In the genomic region with DNA sequence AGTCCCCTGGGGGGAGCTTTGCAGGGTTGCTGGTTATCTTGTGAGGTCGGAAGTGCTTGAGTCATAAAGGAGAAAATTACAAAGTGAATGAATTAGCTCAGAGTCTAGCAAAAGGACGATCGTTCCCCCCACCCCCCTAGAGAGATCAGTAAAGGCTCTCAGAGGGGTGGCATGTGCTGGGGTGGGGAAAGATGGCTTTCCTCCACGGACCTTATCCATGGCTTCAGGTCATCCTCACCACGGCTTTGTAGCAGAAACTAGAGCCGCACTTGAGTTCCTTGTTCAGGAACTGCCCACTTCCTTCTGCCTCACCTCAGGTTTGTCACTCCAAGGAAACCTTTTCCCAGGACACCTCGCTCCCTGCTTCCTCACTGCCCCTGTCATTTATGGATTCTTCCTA, we compare ENCODE assay signal across 8 mouse cellular contexts. TPM values are rescaled to one million over a fixed set of nuclear protein-coding genes. Genes with fewer than 3 reads are reported as not detected.
DNase-seq lines count a peak whose midpoint lies in the region; ATAC-seq and TF ChIP-seq lines count a peak whose summit lies in the region.

A gene (minus strand): TSS at position 101 of the 400 bp plus-strand sequence.

- no peak within 1 kb of the TSS for H3K27ac ChIP-seq in liver, adult 2 months (replicated peaks; ENCODE audit: insufficient read depth, low read depth, low read length)
- no peak within 1 kb of the TSS for H3K27ac ChIP-seq in cortical plate, adult 2 months (ENCODE audit: insufficient read depth, low read length)
- no peak within 1 kb of the TSS for H3K27ac ChIP-seq in heart, embryonic 12.5 days (ENCODE audit: poor library complexity, severe bottlenecking)

- ATAC-seq in heart, embryonic 12.5 days (ENCODE audit: insufficient number of reproducible peaks, low FRiP score), result no peak
- no peak for ATAC-seq in monocyte, adult 5-6 weeks (replicated peaks; ENCODE audit: insufficient number of reproducible peaks, low FRiP score, low TSS enrichment, poor library complexity, severe bottlenecking)

- no peak within 1 kb of the TSS for H3K4me2 ChIP-seq in heart, embryonic 12.5 days

- H3K9me3 ChIP-seq in heart, embryonic 12.5 days (replicated peaks), result no peaks in the 10 kb centered on the region

- H3K9ac ChIP-seq in liver, adult 2 months (ENCODE audit: low read depth, low read length), result no peak within 1 kb of the TSS
- no peak within 1 kb of the TSS for H3K9ac ChIP-seq in heart, embryonic 12.5 days

- 83% methylated on average over 7 of the region's 7 CpGs for WGBS in liver, adult 2 months
- WGBS in heart, embryonic 12.5 days, result 39% methylated on average over 7 of the region's 7 CpGs

- intact Hi-C loops in left cerebral cortex, postnatal 10 days (cut with DNase I), result no loop called here

- H3K4me1 ChIP-seq in liver, adult 2 months (ENCODE audit: control insufficient read depth, insufficient read depth, low read length), result peaks cover 5% of the 10 kb centered on the region; the same call in 1 of the 2 replicates
- H3K4me1 ChIP-seq in cortical plate, adult 2 months (ENCODE audit: control insufficient read depth, insufficient read depth, low read length), result peaks cover 4% of the 10 kb centered on the region; the same call in 1 of the 2 replicates
- peaks cover 21% of the 10 kb centered on the region for H3K4me1 ChIP-seq in heart, embryonic 12.5 days (replicated peaks)

- no peaks in the 10 kb centered on the region; the same call in 1 of the 2 replicates for H3K79me2 ChIP-seq in liver, adult 2 months (ENCODE audit: control insufficient read depth, insufficient read depth, low read length)

- H3K27me3 ChIP-seq in liver, adult 2 months (ENCODE audit: control insufficient read depth, insufficient read depth, low read length), result no peaks in the 10 kb centered on the region
- no peaks in the 10 kb centered on the region for H3K27me3 ChIP-seq in heart, embryonic 12.5 days (replicated peaks)

- no peak for TF ChIP-seq CTCF in liver, adult 2 months (IDR thresholded peaks at IDR 0.05; ENCODE audit: low read depth, low read length)
- no peak for TF ChIP-seq CTCF in cortical plate, adult 2 months (IDR thresholded peaks at IDR 0.05; ENCODE audit: extremely low read depth, insufficient read depth, low read length)

- DNase-seq in liver, adult 2 months (ENCODE audit: extremely low read depth, low read depth, low spot score), result no peak
- no peak for DNase-seq in liver
- DNase-seq in left cerebral cortex, postnatal 10 days (ENCODE audit: extremely low spot score in 1 of 2, low spot score in 2 of 2), result no peak
- DNase-seq in ovary, postnatal 10 days (ENCODE audit: low spot score), result no peak
- DNase-seq in urinary bladder, postnatal 14 days (ENCODE audit: low spot score), result no peak

- no peaks in the 10 kb centered on the region for H3K36me3 ChIP-seq in liver, adult 2 months (ENCODE audit: control insufficient read depth, insufficient read depth, low read length)
- no peaks in the 10 kb centered on the region for H3K36me3 ChIP-seq in heart, embryonic 12.5 days

- TF ChIP-seq POLR2A in liver, adult 2 months (IDR thresholded peaks at IDR 0.05; ENCODE audit: extremely low read depth, insufficient read depth, low read length), result no peak
- no peak for TF ChIP-seq POLR2A in cortical plate, adult 2 months (IDR thresholded peaks at IDR 0.05; ENCODE audit: extremely low read depth, insufficient read depth, low read length)

- no peak within 1 kb of the TSS for H3K4me3 ChIP-seq in liver, adult 2 months (ENCODE audit: insufficient read depth, low read depth, low read length)
- H3K4me3 ChIP-seq in cortical plate, adult 2 months (ENCODE audit: insufficient read depth, low read length), result no peak within 1 kb of the TSS
- H3K4me3 ChIP-seq in heart, embryonic 12.5 days, result no peak within 1 kb of the TSS

RNA-seq across cellular contexts. Expression of the gene that starts here (rescaled TPM):
- total RNA-seq in liver, adult 2 months (2014; rRNA removed), result 82.3 and 110 TPM in 2 replicates
- polyA plus RNA-seq in liver, adult 2 months (2012; rRNA removed), result 30.4 and 31.1 TPM in 2 replicates
- 65.2 and 68.3 TPM in 2 replicates for polyA plus RNA-seq in cortical plate, adult 2 months (2012; rRNA removed)
- 218 and 220 TPM in 2 replicates for polyA plus RNA-seq in heart, embryonic 12.5 days (2016; fragmentation: Nextera tagmentation; extraction: Ambion mirVana)
- 10 to 100 TPM; 79.7 to 86.7 TPM for total RNA-seq in left cerebral cortex, postnatal 10 days (2021)
- total RNA-seq in monocyte, adult 5-6 weeks (2017), result 121 to 148 TPM (median 139 TPM) in 3 replicates
